Comparison of ENCODE assay signal across 8 mouse cellular contexts in genomic region chr3:104788075-104788474, GRCm38 (mm10). TPM values are rescaled to one million over a fixed set of nuclear protein-coding genes. Genes with fewer than 3 reads are reported as not detected.
A peak's percentile ranks its signal among the peaks of the same experiment; 100 is the strongest.
DNase-seq lines count a peak whose midpoint lies in the region; ATAC-seq and TF ChIP-seq lines count a peak whose summit lies in the region.

Rhoc (plus strand) TSS chr3:104788375.

- H3K27me3 ChIP-seq in kidney, postnatal 0 days (ENCODE audit: insufficient read depth, low read length) = no peaks in the 10 kb centered on the region

- DNase-seq in kidney, postnatal 0 days (ENCODE audit: low spot score) = no peak
- DNase-seq in kidney, adult 18-20 months = no peak
- DNase-seq in adrenal gland, postnatal 36 days = no peak
- DNase-seq in gonadal fat pad, adult 2 months (ENCODE audit: low read depth) = no peak
- DNase-seq in layer of hippocampus, postnatal 25 days (ENCODE audit: extremely low spot score in 1 of 2, low spot score in 1 of 2) = no peak
- no peak for DNase-seq in MN1 (ENCODE audit: low spot score)
- DNase-seq in urinary bladder, adult 18-20 months (ENCODE audit: low spot score in 2 of 2) = no peak

- WGBS in kidney, postnatal 0 days = 37% methylated on average over 3 of the region's 3 CpGs

- peak within 1 kb of the TSS; percentile 67 for H3K4me3 ChIP-seq in kidney, postnatal 0 days (replicated peaks; ENCODE audit: low read depth, low read length)

- peak within 1 kb of the TSS; percentile 85 for H3K27ac ChIP-seq in kidney, postnatal 0 days

- ATAC-seq in kidney, postnatal 0 days (replicated peaks; ENCODE audit: low FRiP score, low read depth) = peak; percentile 3; the same call in 1 of the 2 replicates
- ATAC-seq in monocyte, adult 5-6 weeks (replicated peaks; ENCODE audit: insufficient number of reproducible peaks, low FRiP score, low TSS enrichment, poor library complexity, severe bottlenecking) = no peak

- H3K4me2 ChIP-seq in kidney, postnatal 0 days (ENCODE audit: low read length) = peak within 1 kb of the TSS; percentile 71

- H3K36me3 ChIP-seq in kidney, postnatal 0 days (ENCODE audit: insufficient read depth, low read length) = peaks cover 8% of the 10 kb centered on the region; the same call in 1 of the 2 replicates

- H3K9ac ChIP-seq in kidney, postnatal 0 days (ENCODE audit: low read depth, low read length) = peak within 1 kb of the TSS; percentile 80

- no peaks in the 10 kb centered on the region for H3K9me3 ChIP-seq in kidney, postnatal 0 days (replicated peaks; ENCODE audit: low read length)

- peaks cover 26% of the 10 kb centered on the region for H3K4me1 ChIP-seq in kidney, postnatal 0 days (replicated peaks; ENCODE audit: insufficient read depth, low read length)

- TF ChIP-seq CTCF in kidney, postnatal 0 days (IDR thresholded peaks at IDR 0.05; ENCODE audit: low read depth) = no peak

RNA-seq across cellular contexts. Expression of gene Rhoc, which starts in this region (rescaled TPM):
- 119 and 128 TPM in 2 replicates for polyA plus RNA-seq in kidney, postnatal 0 days (2015; fragmentation: Nextera tagmentation; extraction: Ambion mirVana)
- 100 to 1,000 TPM; 107 to 133 TPM for total RNA-seq in adrenal gland, postnatal 36 days (2021)
- 113 and 134 TPM in 2 replicates for polyA plus RNA-seq in gonadal fat pad, adult 2 months (2012; rRNA removed)
- 10 to 100 TPM; 25.8 to 26.2 TPM for total RNA-seq in layer of hippocampus, postnatal 25 days (2021)
- total RNA-seq in monocyte, adult 5-6 weeks (2017) = 10.9 to 45.4 TPM (median 13.3 TPM) in 3 replicates
